Mouse (Mus musculus) lung, embryonic 16.5 days (tissue): ENCODE data around the gene Sox11. TPM values are rescaled to one million over a fixed set of nuclear protein-coding genes. Genes with fewer than 3 reads are reported as not detected.

Experiments
- ATAC-seq: fragments of 200-750 bp; cut with Nextera tagmentation; 2 replicates; pipeline ENCODE4 v1.8.0; 2017; ENCODE audit warnings: low read depth, mild to moderate bottlenecking, moderate library complexity
- H3K27ac ChIP-seq: fragments of 300-500 bp; sonication (generic); 2 replicates; pipeline ENCODE4 v1.5.1; 2014; ENCODE audit warnings: mild to moderate bottlenecking, control low read depth, low read length
- H3K27me3 ChIP-seq: fragments of 300-500 bp; sonication (generic); 2 replicates; pipeline ENCODE4 v1.6.1; 2014; ENCODE audit warnings: low read depth, low read length, mixed read lengths; ENCODE audit not compliant: control insufficient read depth, insufficient read depth
- H3K36me3 ChIP-seq: fragments of 300-500 bp; sonication (generic); 2 replicates; pipeline ENCODE4 v1.6.1; 2014; ENCODE audit warnings: low read length; ENCODE audit not compliant: control insufficient read depth, insufficient read depth
- H3K4me1 ChIP-seq: fragments of 300-500 bp; sonication (generic); replicated peaks from 2 replicates; pipeline ENCODE4 v1.6.1; 2014; ENCODE audit warnings: low read length, mixed read lengths; ENCODE audit not compliant: control insufficient read depth, insufficient read depth
- H3K4me2 ChIP-seq: fragments of 300-500 bp; sonication (generic); 2 replicates; pipeline ENCODE4 v1.6.1; 2014; ENCODE audit warnings: low read depth, low read length, control low read depth
- H3K4me3 ChIP-seq: fragments of 300-500 bp; sonication (generic); 2 replicates; pipeline ENCODE4 v1.5.1; 2014; ENCODE audit warnings: mild to moderate bottlenecking, low read length, control low read depth
- H3K9ac ChIP-seq: fragments of 300-500 bp; sonication (generic); 2 replicates; pipeline ENCODE4 v1.6.1; 2014; ENCODE audit warnings: low read length, control low read depth
- H3K9me3 ChIP-seq: fragments of 300-500 bp; sonication (generic); 2 replicates; pipeline ENCODE4 v1.6.1; 2016; ENCODE audit warnings: low read length; ENCODE audit not compliant: control insufficient read depth
- WGBS: fragments of 180-500 bp; shearing (Covaris S2); extraction: QIAGEN DNeasy Blood & Tissue Kit; methylation state at CpG from one replicate; pipeline ENCODE4 v1.1.7; 2014; 5-methylcytosine and 5-hydroxymethylcytosine counted together
- polyA plus RNA-seq: library from polyadenylated mRNA; unstranded; fragments of >200 nt; fragmentation: Nextera tagmentation; extraction: Ambion mirVana; gene quantifications from 2 replicates; pipeline ENCODE4 v1.2.1, GENCODE M21; 2015

Gene Sox11
- polyA plus RNA-seq, 1 experiment from 2014 or later, result 29.0 TPM

- 54% methylated on average over 1 of the region's 1 CpGs for WGBS
- Histone ChIP-seq H3K4me2 (no peak overlapping the region), H3K27me3 (no peaks in the 10 kb centered on the region), H3K4me1 (peaks cover 8% of the 10 kb centered on the region), H3K27ac (no peak overlapping the region), H3K9me3 (no peaks in the 10 kb centered on the region), H3K4me3 (no peak overlapping the region), H3K36me3 (no peaks in the 10 kb centered on the region), H3K9ac (no peak overlapping the region)
- ATAC-seq, result no peak
Observed at GRCm38 (mm10) chr12:27293208-27293607, 49.2 kb downstream of the Sox11 start.
